Mouse (Mus musculus) kidney, adult 11 months (tissue): ENCODE results near the gene Klf2.

ENCODE experiments used
- DNase-seq: peaks from one replicate; pipeline ENCODE4 v3.0.0; 2022

Gene Klf2

GRCm38 (mm10) chr8:72318801-72319322 lies at the start of gene Klf2:
Gene Klf2, plus strand, starts transcription at chr8:72319033.
- peak; percentile 94 for DNase-seq

- no peak for DNase-seq
Observed at GRCm38 (mm10) chr8:72270606-72271005, 48.2 kb upstream of the Klf2 start.

- no peak for DNase-seq
Observed at GRCm38 (mm10) chr8:72271051-72271660, 47.7 kb upstream of the Klf2 start.

GRCm38 (mm10) chr8:72271691-72272090 lies 47.1 kb upstream of the Klf2 start:
- no peak for DNase-seq

- DNase-seq: peak; percentile 37
Observed at GRCm38 (mm10) chr8:72272361-72272760, 46.5 kb upstream of the Klf2 start.

- no peak for DNase-seq
Observed at GRCm38 (mm10) chr8:72273111-72273770, 45.6 kb upstream of the Klf2 start.

GRCm38 (mm10) chr8:72273807-72274206 lies 45.0 kb upstream of the Klf2 start:
- no peak for DNase-seq

- no peak for DNase-seq
Observed at GRCm38 (mm10) chr8:72277244-72277643, 41.6 kb upstream of the Klf2 start.

GRCm38 (mm10) chr8:72279151-72279550 lies 39.7 kb upstream of the Klf2 start:
- DNase-seq: no peak

- peak; percentile 50 for DNase-seq
Observed at GRCm38 (mm10) chr8:72281634-72282033, 37.2 kb upstream of the Klf2 start.

GRCm38 (mm10) chr8:72285285-72285684 lies 33.5 kb upstream of the Klf2 start:
- no peak for DNase-seq

GRCm38 (mm10) chr8:72289051-72289450 lies 29.8 kb upstream of the Klf2 start:
- DNase-seq: no peak

GRCm38 (mm10) chr8:72291104-72291503 lies 27.7 kb upstream of the Klf2 start:
- DNase-seq: no peak

- DNase-seq: no peak
Observed at GRCm38 (mm10) chr8:72293309-72293708, 25.5 kb upstream of the Klf2 start.

GRCm38 (mm10) chr8:72295125-72295524 lies 23.7 kb upstream of the Klf2 start:
- no peak for DNase-seq

GRCm38 (mm10) chr8:72295679-72296078 lies 23.2 kb upstream of the Klf2 start:
- peak; percentile 85 for DNase-seq

- no peak for DNase-seq
Observed at GRCm38 (mm10) chr8:72296561-72296960, 22.3 kb upstream of the Klf2 start.

GRCm38 (mm10) chr8:72298928-72299327 lies 19.9 kb upstream of the Klf2 start:
- no peak for DNase-seq

- no peak for DNase-seq
Observed at GRCm38 (mm10) chr8:72300654-72301400, 18.0 kb upstream of the Klf2 start.

GRCm38 (mm10) chr8:72301497-72301896 lies 17.3 kb upstream of the Klf2 start:
- DNase-seq: no peak

- DNase-seq: no peak
Observed at GRCm38 (mm10) chr8:72302986-72303612, 15.7 kb upstream of the Klf2 start.

GRCm38 (mm10) chr8:72303633-72304032 lies 15.2 kb upstream of the Klf2 start:
- DNase-seq: peak; percentile 56

- DNase-seq: no peak
Observed at GRCm38 (mm10) chr8:72305210-72305905, 13.5 kb upstream of the Klf2 start, which contains the start of gene Gm10282. Gene Gm10282, minus strand, starts transcription at chr8:72305260.
